Mouse (Mus musculus) heart, postnatal 10 days (tissue): ENCODE measurements around the gene Gm49416. TPM values are rescaled to one million over a fixed set of nuclear protein-coding genes. Genes with fewer than 3 reads are reported as not detected.

Source experiments
- microRNA-seq, 2 experiments: library from miRNA; unstranded; fragments of <30 nt; microRNA quantifications; one replicate each; pipeline ENCODE4 v1.2.0; 2022
- total RNA-seq, 2 experiments: library from RNA; stranded (reverse); gene quantifications; 2 replicates each; pipeline ENCODE4 v1.2.3; 2021

Gene Gm49416
- total RNA-seq, 2 experiments from 2014 or later, result 6.4 TPM; not detected in 1

Small RNAs within 50 kb of the gene (microRNA-seq; reads per million reads assigned to microRNA genes)
- gene Mir5136, result 0 to 0.70 reads per million in 2 experiments

Other genes starting within 250 kb of the Gm49416 start
- not detected for gene Chrm1, start 225.1 kb upstream of the Gm49416 start, total RNA-seq
- 10 to 100 TPM; 36.6 to 56.3 TPM for gene Slc3a2, start 165.6 kb upstream of the Gm49416 start, total RNA-seq
- gene Wdr74, start 153.1 kb upstream of the Gm49416 start, total RNA-seq, result 10 to 100 TPM; 24.9 to 27.2 TPM
- not detected for gene 1700092M07Rik, start 148.2 kb upstream of the Gm49416 start, total RNA-seq
- gene Stx5a, start 147.5 kb upstream of the Gm49416 start, total RNA-seq, result 10 to 100 TPM; 43.6 to 44.4 TPM
- gene Nxf1, start 131.9 kb upstream of the Gm49416 start, total RNA-seq, result 10 to 100 TPM; 61.7 to 67.6 TPM
- 100 to 1,000 TPM; 115 to 133 TPM for gene Tmem223, start 117.9 kb upstream of the Gm49416 start, total RNA-seq
- gene Tmem179b, start 114.5 kb upstream of the Gm49416 start, total RNA-seq, result 10 to 100 TPM; 13.9 to 22.5 TPM
- gene Taf6l, start 102.5 kb upstream of the Gm49416 start, total RNA-seq, result 10 to 100 TPM in 1 of 2 experiments, 1 to 10 TPM in 1; 9.5 to 10.2 TPM
- gene Polr2g, start 90.3 kb upstream of the Gm49416 start, total RNA-seq, result 10 to 100 TPM; 72.7 to 76.0 TPM
- gene Zbtb3, start 86.4 kb upstream of the Gm49416 start, total RNA-seq, result 1 to 10 TPM; 2.2 to 3.0 TPM
- 10 to 100 TPM; 14.2 to 17.6 TPM for gene Ttc9c, start 69.6 kb upstream of the Gm49416 start, total RNA-seq
- gene Hnrnpul2, start 68.9 kb upstream of the Gm49416 start, total RNA-seq, result 10 to 100 TPM; 51.0 to 56.3 TPM
- not detected for gene AC129217.1, start 59.2 kb upstream of the Gm49416 start, total RNA-seq
- gene Bscl2, start 51.5 kb upstream of the Gm49416 start, total RNA-seq, result 10 to 100 TPM; 25.8 to 34.7 TPM
- gene Gng3, start 49.7 kb upstream of the Gm49416 start, total RNA-seq, result not detected
- gene Lrrn4cl, start 38.2 kb upstream of the Gm49416 start, total RNA-seq, result 1 to 10 TPM; 4.2 to 5.1 TPM
- gene Ubxn1, start 17.4 kb upstream of the Gm49416 start, total RNA-seq, result 100 to 1,000 TPM; 123 to 126 TPM
- 10 to 100 TPM; 50.4 to 58.1 TPM for gene Uqcc3, start 8.0 kb upstream of the Gm49416 start, total RNA-seq
- 1 to 10 TPM; 2.0 to 9.8 TPM for gene Lbhd1, start 5.2 kb upstream of the Gm49416 start, total RNA-seq
- gene Gm49403, start 5.0 kb upstream of the Gm49416 start, total RNA-seq, result not detected
- gene 1810009A15Rik, start 73 bp upstream of the Gm49416 start, total RNA-seq, result 10 to 100 TPM; 16.6 to 23.0 TPM
- gene Ints5, start 4.1 kb downstream of the Gm49416 start, total RNA-seq, result 10 to 100 TPM; 14.5 to 17.1 TPM
- gene Ganab, start 9.1 kb downstream of the Gm49416 start, total RNA-seq, result 10 to 100 TPM; 69.3 to 74.5 TPM
- 10 to 100 TPM; 38.7 to 41.8 TPM for gene B3gat3, start 31.4 kb downstream of the Gm49416 start, total RNA-seq
- gene Rom1, start 40.4 kb downstream of the Gm49416 start, total RNA-seq, result 1 to 10 TPM; 6.5 to 7.1 TPM
- gene Eml3, start 40.6 kb downstream of the Gm49416 start, total RNA-seq, result 10 to 100 TPM; 16.7 to 18.7 TPM
- gene Mta2, start 52.9 kb downstream of the Gm49416 start, total RNA-seq, result 10 to 100 TPM; 54.4 to 59.5 TPM
- 10 to 100 TPM in 1 of 2 experiments, 1 to 10 TPM in 1; 8.5 to 10.4 TPM for gene Tut1, start 64.9 kb downstream of the Gm49416 start, total RNA-seq
- 100 to 1,000 TPM; 283 to 289 TPM for gene Eef1g, start 78.1 kb downstream of the Gm49416 start, total RNA-seq
- 100 to 1,000 TPM; 348 to 380 TPM for gene Ahnak, start 100.4 kb downstream of the Gm49416 start, total RNA-seq
- 1 to 10 TPM in 1 of 2 experiments, not detected in 1; 4.2 TPM for gene Scgb1a1, start 199.0 kb downstream of the Gm49416 start, total RNA-seq
- 10 to 100 TPM; 18.5 to 18.6 TPM for gene Asrgl1, start 246.7 kb downstream of the Gm49416 start, total RNA-seq